Mouse (Mus musculus) liver, adult 2 months (tissue): ENCODE measurements around the gene Zbtb8a.
"Not testable (repeated sequence)": the region's sequence is repeated elsewhere in the genome, so short reads cannot be mapped to it uniquely, and the experiment has no call there.

Experiments used
- CTCF ChIP-seq: fragments of 200-500 bp; IDR thresholded peaks from 2 replicates; pipeline ENCODE4 v1.5.1; 2011; ENCODE audit warnings: low read depth, low read length, control low read depth
- POLR2A ChIP-seq: fragments of 200-500 bp; IDR thresholded peaks from 2 replicates; pipeline ENCODE4 v1.6.1; 2011; ENCODE audit warnings: low read length, control low read depth; ENCODE audit not compliant: insufficient read depth; ENCODE audit errors: extremely low read depth

- TF ChIP-seq POLR2A, CTCF: not testable (repeated sequence)
Observed at GRCm38 (mm10) chr4:129410532-129410931, 32.6 kb upstream of the Zbtb8a start.
